Mouse (Mus musculus) induced T-regulatory cell, adult 2 months (primary cell): Measurements from ENCODE around the gene Gpr158.
"Not testable (repeated sequence)": the region's sequence is repeated elsewhere in the genome, so short reads cannot be mapped to it uniquely, and the experiment has no call there.

Source experiments
- DNase-seq: peaks from one replicate; pipeline ENCODE4 v3.0.0-alpha.2; 2012; ENCODE audit warnings: low read depth

Gene Gpr158

DNA sequence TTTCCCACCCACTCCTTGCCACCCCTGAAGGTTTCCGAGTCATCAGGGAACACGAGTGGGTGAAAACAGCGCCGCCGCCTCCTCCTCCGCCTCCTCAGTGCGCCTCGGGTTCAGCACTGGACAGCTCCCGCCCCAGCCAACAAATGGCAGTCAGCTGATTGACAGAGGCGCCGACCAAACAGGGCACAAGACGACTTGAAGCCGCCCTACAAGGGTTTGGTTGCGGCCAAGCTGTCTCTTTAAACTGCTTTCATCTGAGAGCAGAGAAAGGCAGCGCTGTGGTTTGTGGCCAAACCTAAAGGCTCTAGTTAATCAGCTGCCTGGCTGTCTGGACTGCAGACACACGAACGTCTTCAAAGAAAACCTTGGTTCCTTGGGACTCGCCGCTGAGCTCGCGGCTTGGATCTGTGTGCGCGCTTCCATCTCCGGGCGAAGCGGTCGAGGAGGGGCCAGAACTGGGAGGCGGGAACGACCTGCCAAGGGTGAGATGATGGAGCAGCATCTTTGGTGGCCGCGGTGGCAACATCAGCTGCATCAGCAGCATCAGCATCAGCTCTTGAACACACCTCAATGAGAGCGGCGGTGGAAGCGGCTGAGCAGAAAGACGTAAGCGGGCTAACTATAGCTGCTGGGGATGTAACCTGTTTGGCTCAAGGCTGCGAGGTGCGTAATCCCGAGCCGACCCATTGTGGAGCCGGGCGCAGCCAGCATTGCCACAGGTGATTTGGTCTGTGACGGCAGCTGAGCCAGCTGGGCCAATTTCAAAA is at the start of gene Gpr158:
Gpr158 (plus strand) TSS at position 198 of the 767 bp plus-strand sequence.
- peak; percentile 1 for DNase-seq

DNA sequence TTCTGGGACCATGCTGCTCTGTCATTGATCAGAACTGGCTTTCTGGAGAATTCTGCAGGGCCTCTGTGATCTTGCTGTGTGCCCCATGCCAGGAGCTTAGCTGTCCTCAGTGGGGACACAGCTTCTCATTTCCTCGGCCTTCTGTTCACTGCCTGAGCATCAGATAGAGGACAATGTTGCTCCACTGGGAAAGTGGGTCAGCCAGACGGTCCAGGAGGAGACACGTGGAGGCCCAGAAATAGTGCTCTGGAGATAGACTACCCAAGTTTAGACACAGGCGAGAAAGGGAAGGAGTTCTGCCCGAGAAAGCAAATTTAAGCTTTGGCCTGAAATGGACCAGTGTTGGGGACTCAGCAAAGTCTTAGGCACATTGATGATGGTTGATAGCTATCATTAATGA is 23.5 kb upstream of the Gpr158 start:
- DNase-seq, result no peak

DNA sequence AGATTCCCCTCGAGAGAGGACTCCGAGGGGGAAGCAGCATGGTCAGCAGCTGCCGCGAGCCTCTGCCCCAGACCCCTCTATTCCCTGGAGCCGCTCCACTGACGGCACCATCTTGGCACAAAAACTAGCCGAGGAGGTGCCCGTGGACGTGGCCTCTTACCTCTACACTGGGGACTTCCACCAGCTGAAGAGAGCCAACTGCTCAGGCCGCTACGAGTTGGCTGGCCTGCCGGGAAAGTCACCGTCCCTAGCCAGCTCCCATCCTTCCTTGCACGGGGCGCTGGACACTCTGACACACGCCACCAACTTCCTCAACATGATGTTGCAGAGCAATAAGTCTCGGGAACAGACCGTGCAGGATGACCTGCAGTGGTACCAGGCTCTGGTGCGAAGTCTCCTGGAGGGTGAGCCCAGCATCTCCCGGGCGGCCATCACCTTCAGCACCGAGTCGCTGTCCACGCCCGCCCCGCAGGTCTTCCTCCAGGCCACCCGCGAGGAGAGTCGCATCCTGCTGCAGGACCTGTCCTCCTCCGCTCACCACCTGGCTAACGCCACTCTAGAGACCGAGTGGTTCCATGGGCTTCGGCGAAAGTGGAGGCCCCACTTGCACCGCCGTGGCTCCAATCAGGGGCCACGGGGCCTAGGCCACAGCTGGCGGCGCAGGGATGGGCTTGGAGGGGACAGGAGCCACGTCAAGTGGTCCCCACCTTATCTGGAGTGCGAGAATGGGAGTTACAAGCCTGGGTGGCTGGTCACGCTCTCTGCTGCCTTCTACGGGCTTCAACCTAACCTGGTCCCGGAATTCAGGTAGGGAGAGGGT is 1.2 kb downstream of the Gpr158 start:
- no peak for DNase-seq

DNA sequence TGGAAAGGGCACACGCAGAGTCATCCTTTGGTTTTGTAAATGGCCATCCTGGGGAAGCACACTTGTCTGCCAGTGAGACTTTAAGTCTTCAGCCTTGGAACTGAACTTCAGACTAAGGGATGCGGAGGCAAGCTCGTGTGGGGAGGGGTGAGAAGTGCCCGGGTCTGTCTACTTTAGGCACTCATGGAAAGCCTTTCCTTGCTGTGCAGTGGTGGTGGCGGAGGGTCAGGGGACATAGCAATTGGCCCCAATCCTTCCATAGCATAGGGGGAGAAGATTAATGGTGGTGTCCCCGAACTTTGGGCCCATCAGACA is 1.8 kb downstream of the Gpr158 start:
- DNase-seq, result no peak

DNA sequence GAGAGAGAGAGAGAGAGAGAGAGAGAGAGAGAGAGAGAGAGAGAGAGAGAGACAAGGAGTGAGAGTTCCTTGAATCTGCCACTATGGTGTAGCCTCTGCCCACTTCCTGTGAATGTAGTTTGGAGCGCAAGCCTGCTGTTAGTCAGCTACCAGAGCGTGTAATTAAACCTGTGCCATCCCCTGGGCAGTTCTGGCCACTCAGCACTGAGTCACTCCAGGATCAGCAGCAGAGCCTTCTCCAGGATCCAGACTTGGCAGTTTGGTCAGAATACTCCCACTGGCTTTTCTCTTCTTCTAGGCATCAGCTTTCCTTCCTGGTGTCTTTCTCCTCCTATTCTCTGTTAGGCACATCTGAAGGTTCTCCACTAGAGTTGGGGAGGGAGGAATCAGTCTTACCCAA is 2.2 kb downstream of the Gpr158 start:
- no peak for DNase-seq

DNA sequence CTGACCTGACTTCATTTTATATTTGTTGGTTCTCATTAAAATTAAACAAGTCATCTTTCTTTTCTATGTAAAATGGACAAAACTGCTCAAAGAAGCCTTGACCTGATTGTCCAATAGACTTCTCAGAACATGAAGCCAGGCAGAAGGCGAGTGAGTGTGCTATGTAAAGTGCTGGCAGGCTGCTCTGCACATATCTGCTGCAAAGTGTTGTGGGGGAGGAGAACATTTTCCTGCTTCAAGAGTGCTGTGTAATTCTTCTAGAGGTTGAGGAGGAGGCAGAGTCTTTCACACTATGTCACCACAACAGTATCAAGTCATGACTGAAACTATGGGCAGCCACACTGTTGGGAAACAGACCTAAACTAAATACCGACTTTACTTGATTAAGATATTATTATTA is 12.2 kb downstream of the Gpr158 start:
- DNase-seq, result no peak

DNA sequence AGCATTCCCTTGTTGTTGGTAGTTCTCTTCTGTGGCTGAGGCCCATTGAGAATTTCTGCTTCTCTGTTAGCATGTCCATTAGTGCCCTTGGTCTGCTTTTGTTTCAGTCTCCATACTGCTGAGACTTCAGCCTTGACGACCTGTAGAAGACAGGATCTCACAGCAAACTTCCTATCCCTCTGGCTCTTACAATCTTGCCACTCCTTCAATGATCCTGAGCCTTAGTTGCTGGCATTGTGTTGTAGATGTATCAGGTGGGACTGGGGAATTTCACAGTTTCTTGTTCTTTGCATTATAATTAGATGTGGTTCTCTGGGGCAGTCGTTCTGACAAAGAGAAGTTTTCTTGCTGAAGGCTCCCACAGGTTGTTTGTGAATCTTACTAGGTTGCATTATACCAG is 25.4 kb downstream of the Gpr158 start:
- no peak for DNase-seq

DNA sequence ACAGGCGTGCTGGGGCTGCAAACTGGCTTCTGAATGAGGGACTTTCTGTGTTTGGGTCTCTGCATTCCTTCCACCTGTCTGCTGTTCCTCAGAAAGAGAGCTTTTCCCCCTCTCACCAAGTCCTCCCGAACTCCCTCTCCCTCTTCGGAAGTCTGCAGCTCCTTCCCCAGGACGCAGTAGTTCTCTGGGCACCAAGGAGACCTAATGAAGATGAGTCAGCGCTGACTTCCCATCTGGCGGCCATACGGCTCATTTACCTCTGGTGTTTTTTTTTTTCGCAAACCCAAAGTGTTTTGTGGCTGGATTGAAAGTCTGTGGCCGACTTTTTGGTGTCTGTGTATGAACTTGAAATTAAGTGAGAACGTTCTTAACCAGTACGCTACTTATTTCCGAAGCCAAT is 30.0 kb downstream of the Gpr158 start:
- no peak for DNase-seq

DNA sequence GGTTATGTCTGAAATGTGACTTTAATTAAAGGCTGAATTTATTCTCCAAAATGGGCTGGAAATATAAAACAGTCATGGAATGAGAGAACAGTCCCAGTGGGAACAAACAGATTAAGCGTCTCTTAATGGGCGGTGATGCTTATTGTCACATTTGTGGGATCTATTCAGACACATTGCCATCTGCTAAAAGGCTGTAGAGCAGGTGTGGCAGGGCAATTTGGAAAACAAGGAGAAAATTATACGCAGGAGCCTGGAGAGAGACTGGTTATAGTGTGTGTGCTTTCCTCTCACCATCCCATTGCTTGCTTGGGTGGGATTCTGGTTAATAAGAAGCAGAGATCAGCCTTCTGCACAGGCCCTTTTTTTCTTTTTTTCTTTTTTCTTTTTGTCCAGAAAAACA is 32.3 kb downstream of the Gpr158 start:
- no peak for DNase-seq

DNA sequence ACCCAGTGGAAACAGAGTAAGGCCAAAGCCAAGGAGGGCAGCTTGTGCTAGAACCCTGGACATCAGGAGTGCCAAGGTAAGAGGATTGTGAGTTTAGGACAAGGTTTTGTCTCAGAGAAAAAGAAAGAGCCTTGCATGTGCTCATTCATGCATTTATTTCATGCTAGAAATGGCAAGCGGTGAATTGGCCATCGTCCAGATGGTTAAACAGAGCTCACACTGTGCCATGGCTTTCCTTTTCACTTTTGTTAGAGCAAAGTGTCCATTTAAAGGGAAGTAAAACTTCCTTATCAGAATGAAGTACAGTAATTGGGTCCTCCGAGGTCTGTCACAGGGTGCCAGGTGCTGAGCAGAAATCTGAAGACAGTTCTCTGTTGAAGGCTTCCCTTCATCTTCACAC is 38.3 kb downstream of the Gpr158 start:
- no peak for DNase-seq

DNA sequence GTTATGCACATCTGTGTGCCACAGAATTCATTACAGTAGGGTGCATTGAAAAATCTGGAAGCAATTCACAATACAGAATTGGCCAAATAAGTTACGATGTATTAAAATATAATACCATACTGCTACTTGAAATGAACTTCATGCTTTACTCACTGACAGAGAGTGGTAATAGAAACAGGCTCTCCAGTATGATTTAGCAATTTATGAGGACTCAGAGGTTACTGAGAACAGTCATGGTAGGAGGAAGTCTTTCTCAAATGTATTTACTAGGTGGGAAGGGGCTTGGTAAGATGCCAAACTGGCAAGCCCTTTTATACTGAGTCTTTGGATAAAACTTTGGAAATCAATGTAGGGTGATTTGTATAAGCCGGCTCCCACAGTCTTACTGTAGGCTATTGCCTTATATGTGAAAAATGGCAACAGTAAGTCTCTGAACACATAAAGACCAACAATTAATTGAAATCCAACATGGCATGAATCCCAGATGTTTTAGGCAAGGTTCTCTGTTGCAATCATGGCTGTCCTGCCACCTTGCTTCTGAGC is 40.2 kb downstream of the Gpr158 start:
- no peak for DNase-seq

DNA sequence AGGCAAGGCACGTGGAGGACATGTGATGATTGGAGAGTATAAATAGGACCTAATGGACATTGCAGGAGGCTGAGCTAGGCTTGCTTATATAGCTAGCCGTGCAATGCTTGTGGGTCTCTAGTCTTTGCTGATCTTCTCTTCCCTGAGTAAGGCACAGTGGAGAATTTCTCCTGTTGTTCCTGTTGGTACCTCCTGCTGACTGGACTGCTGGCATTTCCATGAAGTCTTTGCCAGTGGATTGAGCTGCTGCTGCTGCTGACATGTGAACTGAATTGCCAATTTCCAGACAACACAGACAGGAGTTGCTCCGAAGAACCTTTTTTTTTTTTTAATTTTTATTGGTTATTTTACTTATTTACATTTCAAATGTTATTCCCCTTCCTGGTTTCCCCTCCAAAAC is 41.5 kb downstream of the Gpr158 start:
- DNase-seq, result no peak

DNA sequence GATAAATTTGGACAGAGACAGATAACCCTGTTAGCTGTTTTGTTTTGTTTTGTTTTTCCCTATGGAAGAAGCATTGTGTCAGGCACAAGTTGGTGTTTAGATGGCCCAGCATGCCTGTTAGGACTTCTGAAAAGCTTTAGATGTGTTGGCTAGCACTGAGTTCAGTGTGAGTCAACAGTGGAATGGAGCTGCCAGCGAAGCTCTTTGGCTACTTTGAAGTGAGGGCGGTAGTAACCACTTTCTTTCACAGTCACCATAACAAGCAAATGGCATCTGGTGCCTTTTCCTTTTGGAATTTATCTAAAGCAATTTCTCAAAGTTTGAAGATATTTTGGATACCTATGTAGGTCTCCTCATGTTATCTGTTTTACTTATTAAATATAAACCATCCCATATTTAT is 62.9 kb downstream of the Gpr158 start:
- DNase-seq, result no peak

DNA sequence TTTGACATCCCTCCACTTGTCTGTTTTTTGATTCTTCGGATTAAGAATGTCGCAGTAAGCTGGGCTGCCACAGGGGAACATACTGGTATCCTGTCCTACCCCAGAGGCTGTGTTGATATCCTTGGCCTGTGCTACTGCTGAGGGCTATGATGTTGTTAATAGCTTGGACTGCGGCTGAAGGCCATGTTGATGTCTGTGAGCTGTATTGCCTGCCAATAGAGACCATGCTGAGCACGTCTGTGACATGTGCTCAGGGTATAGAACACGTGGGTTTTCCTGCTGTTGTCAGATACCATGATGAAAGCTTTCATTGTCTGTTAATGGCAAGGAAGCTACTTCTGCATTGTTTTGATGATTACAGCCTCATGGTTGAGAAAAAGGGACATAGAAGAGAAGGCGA is 63.8 kb downstream of the Gpr158 start:
- no peak for DNase-seq

DNA sequence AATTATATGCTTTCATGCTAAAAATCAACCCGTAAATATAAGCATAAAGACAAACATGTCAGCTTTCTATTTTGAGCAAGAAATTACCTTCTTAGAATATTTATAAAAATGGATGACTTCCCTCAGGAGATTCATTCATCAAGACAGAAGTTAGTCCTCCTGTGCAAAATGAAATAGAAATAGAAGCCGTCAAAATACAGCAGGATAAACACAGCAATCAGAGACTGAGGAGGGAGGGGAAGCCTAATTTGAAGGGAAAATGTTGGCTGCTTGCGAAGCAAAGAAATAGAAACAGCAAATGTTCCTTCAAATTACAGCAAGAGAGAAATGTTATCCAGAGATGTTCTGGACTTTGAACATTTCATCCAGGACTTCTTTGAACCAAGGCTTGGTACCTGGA is 72.3 kb downstream of the Gpr158 start:
- no peak for DNase-seq

DNA sequence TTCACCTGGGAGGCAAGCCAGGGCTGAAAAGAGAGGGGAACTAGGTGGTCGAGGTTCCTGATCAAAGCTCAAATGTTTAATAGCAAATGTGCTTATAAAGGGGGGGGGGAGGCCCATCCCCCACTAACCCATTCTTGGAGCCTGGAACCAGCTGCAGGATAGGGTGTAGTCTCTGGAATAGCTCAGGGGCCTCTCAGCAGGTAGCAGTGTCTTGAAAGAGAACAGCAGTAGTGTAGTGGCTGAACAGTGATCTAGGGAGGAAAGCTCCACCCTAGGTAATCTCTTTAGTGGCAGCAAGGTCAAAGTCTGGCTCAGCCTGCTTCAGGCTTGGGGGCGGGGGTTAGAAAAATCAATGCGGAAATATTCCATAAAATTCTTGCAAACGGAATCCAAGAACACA is 93.3 kb downstream of the Gpr158 start:
- DNase-seq, result not testable (repeated sequence)

DNA sequence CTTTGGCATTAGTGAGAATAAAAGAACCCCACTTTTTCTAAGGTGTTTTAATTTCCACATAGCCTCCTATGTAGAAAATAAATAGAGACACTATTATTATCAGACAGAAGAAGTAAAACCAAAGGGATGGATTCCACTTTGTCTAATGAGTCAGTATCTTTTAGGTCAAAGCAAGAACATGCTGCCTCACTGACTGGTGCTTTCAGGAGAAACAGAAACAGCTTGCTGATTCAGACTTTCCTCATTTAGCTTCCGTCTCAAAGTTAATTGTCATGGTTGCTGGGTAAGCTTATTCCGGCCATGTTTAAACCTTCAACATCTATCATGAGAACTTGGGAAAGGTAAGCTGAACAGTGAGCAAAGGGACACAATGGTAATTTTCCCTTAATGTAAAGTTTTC is 107.6 kb downstream of the Gpr158 start:
- DNase-seq, result no peak

DNA sequence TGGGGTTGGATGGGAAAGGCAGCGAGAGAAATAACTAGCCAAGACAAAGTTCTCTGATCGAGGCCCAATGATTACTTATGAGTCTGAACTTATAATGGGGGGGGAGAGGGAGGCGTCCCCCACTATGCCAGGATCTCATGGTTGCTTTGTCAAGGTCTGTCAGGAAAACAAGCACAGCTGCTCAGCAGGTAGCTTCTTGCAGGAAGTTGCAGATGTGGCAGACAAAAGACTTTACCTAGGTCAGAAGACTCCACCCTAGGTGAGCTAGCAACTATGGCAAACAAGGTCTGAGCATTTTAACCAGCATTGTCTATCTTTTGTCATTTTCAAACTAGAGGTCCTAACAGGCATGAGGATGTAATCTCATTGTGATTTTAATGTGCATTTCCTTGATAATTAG is 129.5 kb downstream of the Gpr158 start:
- DNase-seq, result no peak

DNA sequence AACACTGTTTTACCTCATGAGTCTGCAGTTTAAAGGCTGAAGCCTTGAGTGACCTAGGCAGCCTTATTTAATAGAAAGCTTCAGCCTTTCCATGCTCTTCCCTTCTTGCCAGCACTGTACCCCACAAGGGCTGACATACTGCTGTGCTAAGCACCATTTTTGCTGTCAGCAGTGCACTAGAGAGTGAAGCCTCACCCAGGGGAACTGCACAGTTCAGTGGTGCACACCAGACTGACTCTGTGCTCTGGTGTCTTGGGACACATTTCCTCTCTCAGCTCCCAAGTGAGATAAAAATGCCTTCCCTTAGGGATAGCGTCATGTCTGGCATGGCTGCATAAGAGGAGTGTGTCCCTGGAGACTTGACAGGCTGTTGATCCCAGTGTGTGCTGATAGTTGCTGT is 130.6 kb downstream of the Gpr158 start:
- DNase-seq, result no peak

DNA sequence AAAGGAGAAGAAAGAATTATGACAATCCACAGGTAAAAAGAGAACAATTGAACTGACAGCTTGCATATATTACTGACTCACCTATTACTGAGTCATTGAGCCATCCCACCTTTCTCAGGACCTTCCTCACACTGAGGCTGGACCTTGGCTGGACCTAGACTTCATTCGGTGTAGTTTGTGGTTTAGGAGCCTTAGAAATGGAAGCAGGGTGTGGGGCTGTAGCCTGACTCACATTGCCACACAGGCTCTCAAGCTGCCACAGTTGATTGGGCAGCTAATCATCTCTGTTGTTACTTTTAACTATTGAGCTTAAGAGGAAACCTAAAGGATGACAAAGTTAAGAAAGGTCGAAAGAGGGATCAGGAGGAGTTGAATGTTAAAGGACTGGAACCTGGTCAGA is 132.1 kb downstream of the Gpr158 start:
- DNase-seq, result no peak

DNA sequence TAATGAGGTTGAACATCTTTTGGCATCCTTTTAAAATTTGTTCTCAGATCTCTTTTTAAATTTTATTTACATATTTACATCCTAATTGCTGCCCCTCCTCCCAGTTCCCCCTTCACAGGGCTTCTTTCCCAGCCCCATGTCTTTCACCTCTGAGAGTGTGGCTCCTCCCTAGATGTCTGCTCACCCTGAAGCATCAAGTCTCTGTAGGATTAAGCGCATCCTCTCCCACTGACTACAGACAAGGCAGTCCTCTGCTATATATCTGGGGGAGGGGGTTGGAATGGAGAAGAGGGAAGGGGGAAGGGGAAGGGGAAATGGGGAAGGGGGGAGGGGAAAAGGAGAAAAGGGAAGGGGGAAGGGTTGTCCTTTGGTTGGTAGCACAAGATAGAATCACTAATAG is 140.1 kb downstream of the Gpr158 start:
- DNase-seq, result no peak

DNA sequence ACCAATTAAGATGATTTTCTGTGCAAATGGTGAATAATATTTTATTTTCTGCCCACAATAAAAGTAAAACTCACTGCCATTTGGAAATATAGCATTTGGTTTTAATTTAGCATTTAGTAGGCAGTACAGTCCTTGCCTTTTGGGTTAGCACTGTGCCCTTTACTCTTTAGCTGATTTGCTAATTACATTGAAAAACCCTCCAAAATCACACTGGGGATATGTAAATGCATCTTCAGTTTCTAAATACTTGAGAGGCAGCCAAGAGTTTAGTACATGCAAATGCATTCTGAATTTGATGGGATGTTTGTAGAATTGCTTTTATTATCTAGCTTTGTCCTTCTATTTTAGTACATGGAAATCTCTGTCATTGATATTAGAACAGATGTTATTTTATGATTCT is 163.4 kb downstream of the Gpr158 start:
- no peak for DNase-seq

DNA sequence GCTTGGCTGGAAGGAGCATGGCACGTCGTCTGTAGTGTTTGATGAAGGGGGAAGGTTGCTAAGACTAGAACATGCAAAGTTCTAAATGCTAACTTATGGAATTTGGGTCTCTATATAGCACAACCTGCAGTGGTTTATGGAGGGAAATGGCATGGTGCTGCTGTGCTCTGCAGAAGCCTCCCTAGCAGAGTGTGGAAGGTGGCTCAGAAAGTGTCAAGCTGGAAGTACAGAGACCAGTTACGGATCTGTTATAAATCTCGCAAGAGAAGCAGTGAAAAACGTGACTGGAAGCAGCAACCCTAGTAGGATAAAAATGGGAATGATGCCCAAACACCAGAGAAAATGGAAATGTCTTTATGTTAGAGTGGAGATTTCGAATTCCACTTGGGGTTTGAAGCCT is 251.8 kb downstream of the Gpr158 start:
- DNase-seq, result no peak

DNA sequence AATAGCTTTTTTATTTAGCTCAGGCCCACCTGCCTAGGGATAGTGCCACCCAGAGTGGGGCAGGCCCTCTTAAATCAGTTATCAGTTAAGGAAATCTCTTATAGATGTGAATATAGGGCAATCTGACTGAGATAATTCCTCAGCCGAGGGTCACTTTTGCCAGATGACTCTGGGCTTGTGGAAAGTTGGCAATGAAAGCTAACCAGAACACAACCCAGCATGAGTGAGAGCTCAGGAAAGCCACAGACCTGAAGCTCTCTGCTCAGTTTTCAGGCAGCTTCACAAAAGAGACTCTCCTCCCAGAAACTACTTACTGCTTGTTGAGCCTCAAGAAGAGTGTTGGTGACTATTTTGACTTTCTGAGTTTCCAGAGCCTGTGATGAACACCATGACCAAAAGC is 264.8 kb downstream of the Gpr158 start:
- DNase-seq, result no peak
